In the genomic region with DNA sequence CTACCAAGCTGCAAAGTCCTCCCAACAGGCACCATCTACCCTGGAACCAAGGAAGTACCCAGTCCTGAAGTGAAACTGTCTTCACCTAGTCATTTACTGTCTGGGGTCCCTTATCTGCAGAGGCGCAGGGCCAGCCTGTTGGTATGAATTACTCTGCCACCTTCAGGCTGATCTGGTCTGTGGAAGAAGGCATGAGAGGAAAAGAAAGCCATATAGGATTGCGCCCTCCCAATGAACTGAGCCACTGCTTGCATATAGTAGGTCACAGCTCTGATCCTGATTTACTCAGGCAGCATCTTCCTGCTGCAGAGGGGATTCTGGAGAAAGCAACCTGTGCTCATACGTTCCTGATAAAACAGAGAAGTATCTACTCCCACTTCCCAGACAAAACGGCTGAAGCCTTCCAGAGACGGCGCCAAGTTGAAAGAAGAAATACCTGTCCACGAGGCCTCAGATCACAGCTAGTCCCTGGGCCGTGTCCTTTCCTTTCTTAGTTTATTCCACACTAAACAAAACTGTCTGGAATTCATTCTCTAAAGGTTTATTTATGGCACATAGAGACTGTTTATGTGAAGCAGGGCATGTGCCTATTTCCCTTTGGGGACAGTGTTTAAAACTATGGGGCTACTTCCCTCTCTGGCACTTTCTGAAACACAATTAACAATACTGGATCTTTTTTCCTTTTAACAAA, we compare ENCODE assay signal across 8 mouse cellular contexts.
DNase-seq lines count a peak whose midpoint lies in the region; ATAC-seq and TF ChIP-seq lines count a peak whose summit lies in the region.

No protein-coding gene starts in this region.

- H3K27me3 ChIP-seq in embryonic facial prominence, embryonic 11.5 days (ENCODE audit: control insufficient read depth, insufficient read depth, low read length), result no peaks in the 10 kb centered on the region
- H3K27me3 ChIP-seq in intestine, embryonic 16.5 days (replicated peaks; ENCODE audit: control insufficient read depth, insufficient read depth, low read length), result no peaks in the 10 kb centered on the region
- H3K27me3 ChIP-seq in midbrain, embryonic 16.5 days (ENCODE audit: control insufficient read depth, insufficient read depth, low read depth, low read length), result no peaks in the 10 kb centered on the region

- H3K4me2 ChIP-seq in embryonic facial prominence, embryonic 11.5 days (ENCODE audit: low read depth, low read length), result no peak overlapping the region
- no peak overlapping the region for H3K4me2 ChIP-seq in intestine, embryonic 16.5 days (ENCODE audit: low read depth, low read length)
- H3K4me2 ChIP-seq in midbrain, embryonic 16.5 days (ENCODE audit: low read length), result no peak overlapping the region

- peaks cover 2% of the 10 kb centered on the region; the same call in 1 of the 2 replicates for H3K4me1 ChIP-seq in embryonic facial prominence, embryonic 11.5 days (ENCODE audit: control insufficient read depth, insufficient read depth, low read length)
- H3K4me1 ChIP-seq in intestine, embryonic 16.5 days (ENCODE audit: control insufficient read depth, insufficient read depth, low read length), result peaks cover 23% of the 10 kb centered on the region
- H3K4me1 ChIP-seq in midbrain, embryonic 16.5 days (ENCODE audit: control insufficient read depth, insufficient read depth, low read length), result no peaks in the 10 kb centered on the region

- no peak overlapping the region for H3K27ac ChIP-seq in left cerebral cortex, adult 2 months
- peak overlapping the region; percentile 36; the same call in 1 of the 2 replicates for H3K27ac ChIP-seq in embryonic facial prominence, embryonic 11.5 days (replicated peaks; ENCODE audit: low read depth, low read length)
- peak overlapping the region; percentile 34; the same call in 1 of the 2 replicates for H3K27ac ChIP-seq in intestine, embryonic 16.5 days (ENCODE audit: low read length)
- H3K27ac ChIP-seq in midbrain, embryonic 16.5 days (ENCODE audit: low read length), result no peak overlapping the region

- no peak for DNase-seq in left cerebral cortex, adult 2 months (ENCODE audit: extremely low spot score in 1 of 2, low spot score in 2 of 2)
- no peak for DNase-seq in left cerebral cortex, adult 8-10 months (ENCODE audit: low spot score in 2 of 2)
- DNase-seq in embryonic facial prominence, embryonic 11.5 days (ENCODE audit: low spot score), result peak; percentile 54
- DNase-seq in frontal cortex, postnatal 36 days (ENCODE audit: low spot score in 2 of 2), result no peak
- DNase-seq in gastrocnemius, postnatal 4 days (ENCODE audit: low spot score in 2 of 2), result no peak

- H3K36me3 ChIP-seq in embryonic facial prominence, embryonic 11.5 days (replicated peaks; ENCODE audit: control insufficient read depth, insufficient read depth, low read depth, low read length), result no peaks in the 10 kb centered on the region
- 0 out of 2 replicates have a peak, but pooled peaks cover 6% of the 10 kb centered on the region for H3K36me3 ChIP-seq in intestine, embryonic 16.5 days (ENCODE audit: control insufficient read depth, insufficient read depth, low read length)
- H3K36me3 ChIP-seq in midbrain, embryonic 16.5 days (ENCODE audit: control insufficient read depth, insufficient read depth, low read length), result peaks cover 14% of the 10 kb centered on the region

- intact Hi-C loops in left cerebral cortex, adult 2 months (cut with DNase I), result loop anchor here (1.0 to 10.0 kb wide), 2 partner anchors 160 to 286 kb away; no protein-coding TSS in a partner anchor

- 28% methylated on average over 8 of the region's 8 CpGs for WGBS in embryonic facial prominence, embryonic 11.5 days
- 54% methylated on average over 8 of the region's 8 CpGs for WGBS in intestine, embryonic 16.5 days
- WGBS in midbrain, embryonic 16.5 days, result 71% methylated on average over 8 of the region's 8 CpGs

- peak; percentile 67; the same call in 1 of the 2 replicates for ATAC-seq in embryonic facial prominence, embryonic 11.5 days (replicated peaks; ENCODE audit: insufficient number of reproducible peaks, low FRiP score, low TSS enrichment, low read depth)
- ATAC-seq in intestine, embryonic 16.5 days, result peak; percentile 70
- peak; percentile 56; the same call in 1 of the 2 replicates for ATAC-seq in midbrain, embryonic 16.5 days
- no peak for ATAC-seq in inflammation-experienced regulatory T-cells, adult 6 months

- H3K4me3 ChIP-seq in left cerebral cortex, adult 2 months, result no peak overlapping the region
- no peak overlapping the region for H3K4me3 ChIP-seq in embryonic facial prominence, embryonic 11.5 days (ENCODE audit: low read depth, low read length)
- no peak overlapping the region for H3K4me3 ChIP-seq in intestine, embryonic 16.5 days (ENCODE audit: low read length)
- H3K4me3 ChIP-seq in midbrain, embryonic 16.5 days (ENCODE audit: low read depth, low read length), result no peak overlapping the region

- H3K9ac ChIP-seq in embryonic facial prominence, embryonic 11.5 days (replicated peaks; ENCODE audit: low read length), result no peak overlapping the region
- H3K9ac ChIP-seq in intestine, embryonic 16.5 days (ENCODE audit: low read depth, low read length), result no peak overlapping the region
- H3K9ac ChIP-seq in midbrain, embryonic 16.5 days (ENCODE audit: low read depth, low read length), result no peak overlapping the region

- peak; percentile 36 for TF ChIP-seq CTCF in left cerebral cortex, adult 2 months (IDR thresholded peaks at IDR 0.05)

- H3K9me3 ChIP-seq in embryonic facial prominence, embryonic 11.5 days (replicated peaks; ENCODE audit: control insufficient read depth, low read length), result no peaks in the 10 kb centered on the region
- H3K9me3 ChIP-seq in intestine, embryonic 16.5 days (ENCODE audit: control insufficient read depth, low read length), result no peaks in the 10 kb centered on the region
- H3K9me3 ChIP-seq in midbrain, embryonic 16.5 days (replicated peaks; ENCODE audit: control insufficient read depth, low read length, poor library complexity, severe bottlenecking), result no peaks in the 10 kb centered on the region

Comparison
In these comparisons a context has a peak if more than half of its experiments do, and no peak if none do; other contexts are left out.
1. H3K27ac ChIP-seq: peak in embryonic facial prominence, embryonic 11.5 days (single experiment) and intestine, embryonic 16.5 days (single experiment); none in left cerebral cortex, adult 2 months (single experiment) and midbrain, embryonic 16.5 days (single experiment).